Mouse (Mus musculus) hindbrain, embryonic 15.5 days (tissue): Measurements from ENCODE around the gene Dapk1. TPM values are rescaled to one million over a fixed set of nuclear protein-coding genes. Genes with fewer than 3 reads are reported as not detected.

ENCODE experiments used
- ATAC-seq: fragments of 200-750 bp; cut with Nextera tagmentation; 2 replicates; pipeline ENCODE4 v1.8.0; 2017; ENCODE audit warnings: low read depth, moderate number of reproducible peaks, moderate TSS enrichment; ENCODE audit not compliant: low FRiP score
- H3K27ac ChIP-seq: fragments of 300-500 bp; sonication (generic); replicated peaks from 2 replicates; pipeline ENCODE4 v1.5.1; 2015; ENCODE audit warnings: mild to moderate bottlenecking, inconsistent platforms
- H3K27me3 ChIP-seq: fragments of 300-500 bp; sonication (generic); 2 replicates; pipeline ENCODE4 v1.6.1; 2015; ENCODE audit warnings: control low read depth, inconsistent platforms
- H3K36me3 ChIP-seq: fragments of 300-500 bp; sonication (generic); 2 replicates; pipeline ENCODE4 v1.6.1; 2015; ENCODE audit warnings: control low read depth, inconsistent platforms
- H3K4me1 ChIP-seq: fragments of 300-500 bp; sonication (generic); replicated peaks from 2 replicates; pipeline ENCODE4 v1.6.1; 2015; ENCODE audit warnings: control low read depth, inconsistent platforms
- H3K4me2 ChIP-seq: fragments of 300-500 bp; sonication (generic); 2 replicates; pipeline ENCODE4 v1.6.1; 2015; ENCODE audit warnings: moderate library complexity, mild to moderate bottlenecking, inconsistent platforms
- H3K4me3 ChIP-seq: fragments of 300-500 bp; sonication (generic); 2 replicates; pipeline ENCODE4 v1.5.1; 2015; ENCODE audit warnings: mild to moderate bottlenecking, inconsistent platforms
- H3K9ac ChIP-seq: fragments of 300-500 bp; sonication (generic); 2 replicates; pipeline ENCODE4 v1.6.1; 2015; ENCODE audit warnings: inconsistent platforms
- H3K9me3 ChIP-seq: fragments of 300-500 bp; sonication (generic); 2 replicates; pipeline ENCODE4 v1.6.1; 2016; ENCODE audit warnings: control low read depth, inconsistent platforms
- WGBS: fragments of 180-500 bp; shearing (Covaris S2); methylation state at CpG from one replicate; pipeline ENCODE4 v1.1.7; 2015; 5-methylcytosine and 5-hydroxymethylcytosine counted together
- polyA plus RNA-seq: library from polyadenylated mRNA; unstranded; fragments of >200 nt; fragmentation: Nextera tagmentation; extraction: Ambion mirVana; gene quantifications from 2 replicates; pipeline ENCODE4 v1.2.1, GENCODE M21; 2015

Dapk1 gene
- 39.9 and 42.6 TPM in 2 replicates for polyA plus RNA-seq

DNA sequence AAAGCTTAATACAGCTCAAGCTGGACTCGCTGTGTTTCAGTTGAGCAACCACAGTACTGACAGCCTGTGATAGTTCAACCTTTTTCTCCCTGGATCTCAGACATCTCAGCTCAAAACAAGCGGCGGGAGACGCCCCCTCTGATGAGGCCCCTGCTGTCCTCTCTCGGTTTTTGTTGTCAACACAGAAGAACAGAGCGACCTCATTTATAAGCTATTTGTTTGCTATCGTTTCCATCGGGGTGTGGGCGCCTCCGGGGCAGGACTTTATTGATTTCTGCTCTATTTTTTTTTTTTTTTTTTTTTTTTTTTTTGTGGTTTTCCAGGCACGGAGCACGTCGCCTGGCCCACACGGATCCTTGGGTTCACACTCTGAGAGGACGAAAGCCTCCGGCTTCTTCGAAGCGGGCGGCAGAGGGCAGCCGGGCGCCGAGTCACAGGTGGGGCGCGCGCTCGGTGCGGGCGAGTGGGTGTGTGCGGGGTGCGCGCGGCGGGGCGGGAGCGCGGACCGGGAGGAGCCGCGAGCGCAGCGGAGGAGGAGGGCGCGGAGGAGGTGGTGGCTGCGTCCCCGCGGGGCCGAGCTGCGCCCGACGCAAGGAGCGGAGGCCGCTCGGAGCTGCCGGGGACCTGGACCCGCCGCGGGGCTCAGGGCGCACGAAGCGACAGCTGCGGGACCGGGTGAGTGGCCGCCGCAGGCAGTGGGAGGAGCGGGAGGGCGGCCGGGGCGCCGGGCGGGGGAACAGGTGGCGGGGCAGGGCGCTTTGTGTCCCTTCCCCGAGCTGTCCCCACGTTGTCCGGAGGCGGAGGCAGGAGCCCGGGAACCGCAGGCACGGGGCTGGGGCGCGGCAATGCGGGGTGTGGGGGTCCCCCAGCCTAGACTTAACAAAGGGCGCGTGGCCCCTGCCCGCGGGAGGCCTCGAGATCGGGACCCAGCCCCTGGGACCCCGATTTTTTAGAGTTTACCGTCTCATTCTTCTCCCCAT is at the start of gene Dapk1:
Gene Dapk1 (plus strand): TSS at position 512 of the 980 bp plus-strand sequence.
- WGBS = under 1% methylated on average over 68 of the region's 90 CpGs

DNA sequence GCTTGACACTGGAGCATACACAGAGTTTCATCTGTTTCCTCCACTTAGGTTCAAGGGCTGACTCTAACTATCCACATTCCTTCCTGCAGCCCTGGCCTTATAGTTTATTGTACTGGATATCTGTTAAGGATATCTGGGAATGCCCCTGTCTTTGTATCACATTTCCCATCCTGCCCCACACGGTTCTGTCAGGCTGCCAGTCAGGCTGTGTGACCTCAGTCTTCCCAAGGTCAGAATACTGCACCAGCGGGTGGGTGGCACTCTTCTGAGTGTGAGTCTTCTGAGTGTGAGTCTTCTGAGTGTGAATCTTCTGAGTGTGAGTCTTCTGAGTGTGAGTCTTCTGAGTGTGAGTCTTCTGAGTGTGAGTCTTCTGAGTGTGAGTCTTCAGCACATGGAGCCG is 48.4 kb upstream of the Dapk1 start:
- H3K4me3 ChIP-seq = no peak overlapping the region
- H3K4me2 ChIP-seq = no peak overlapping the region
- no peak overlapping the region for H3K27ac ChIP-seq
- H3K27me3 ChIP-seq = no peaks in the 10 kb centered on the region
- ATAC-seq = no peak
- H3K4me1 ChIP-seq = no peaks in the 10 kb centered on the region
- no peaks in the 10 kb centered on the region for H3K9me3 ChIP-seq
- H3K9ac ChIP-seq = no peak overlapping the region
- 69% methylated on average over 3 of the region's 3 CpGs for WGBS
- no peaks in the 10 kb centered on the region for H3K36me3 ChIP-seq

More for the DNA sequence above, at the start of gene Dapk1:
- peak within 1 kb of the TSS; percentile 93 for H3K4me3 ChIP-seq
- peak within 1 kb of the TSS; percentile 70 for H3K4me2 ChIP-seq
- ATAC-seq = peak; percentile 87
- no peaks in the 10 kb centered on the region for H3K9me3 ChIP-seq
- peaks cover 23% of the 10 kb centered on the region for H3K4me1 ChIP-seq
- H3K27me3 ChIP-seq = no peaks in the 10 kb centered on the region
- no peaks in the 10 kb centered on the region for H3K36me3 ChIP-seq
- H3K9ac ChIP-seq = peak within 1 kb of the TSS; percentile 83
- H3K27ac ChIP-seq = peak within 1 kb of the TSS; percentile 93

DNA sequence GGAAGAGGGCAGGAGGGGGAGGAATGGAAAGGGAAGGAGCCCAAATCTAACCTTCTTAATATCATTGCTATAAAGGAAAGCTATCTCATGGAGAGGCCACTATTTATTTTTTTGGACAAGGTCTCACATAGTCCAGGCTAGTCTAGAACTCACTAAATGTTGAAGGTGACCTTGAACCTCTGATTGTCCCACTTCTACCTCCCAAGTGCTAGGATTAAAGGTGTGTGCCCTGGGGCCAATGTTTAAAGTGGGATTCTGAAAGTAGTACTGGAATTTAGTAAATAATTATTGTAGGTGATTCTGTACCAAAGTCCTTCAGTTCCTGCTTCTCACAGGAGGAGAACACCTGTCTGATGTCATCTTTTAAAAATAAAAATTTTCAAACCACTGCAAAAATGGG is 45.3 kb upstream of the Dapk1 start:
- Histone ChIP-seq H3K4me1 (no peaks in the 10 kb centered on the region), H3K36me3 (no peaks in the 10 kb centered on the region), H3K27ac (no peak overlapping the region), H3K9me3 (no peaks in the 10 kb centered on the region), H3K4me2 (no peak overlapping the region), H3K27me3 (no peaks in the 10 kb centered on the region), H3K4me3 (no peak overlapping the region), H3K9ac (no peak overlapping the region)
- ATAC-seq = no peak

DNA sequence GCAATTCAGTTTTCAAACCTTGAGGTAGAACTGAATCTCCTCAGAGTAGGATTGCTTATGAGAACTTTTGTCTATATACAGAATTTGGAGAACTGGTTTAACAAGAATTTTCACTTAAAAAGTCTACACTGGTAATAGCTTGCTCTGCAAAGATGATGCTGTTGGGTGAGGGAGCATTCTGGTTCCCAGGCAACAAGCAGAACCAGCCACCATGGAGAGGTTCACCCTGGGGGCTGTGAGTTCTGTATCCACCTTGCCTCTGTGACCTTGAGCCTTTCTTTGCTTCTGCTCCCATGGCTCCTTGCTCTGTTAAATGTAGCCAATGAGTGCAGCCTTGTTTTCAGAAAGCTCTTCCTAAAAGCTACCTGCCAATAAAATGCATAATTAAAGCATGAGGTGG is 44.8 kb upstream of the Dapk1 start:
- Histone ChIP-seq H3K4me2 (no peak overlapping the region), H3K27ac (no peak overlapping the region), H3K36me3 (no peaks in the 10 kb centered on the region), H3K4me3 (no peak overlapping the region), H3K9ac (no peak overlapping the region), H3K9me3 (no peaks in the 10 kb centered on the region), H3K4me1 (no peaks in the 10 kb centered on the region), H3K27me3 (no peaks in the 10 kb centered on the region)
- ATAC-seq = no peak

DNA sequence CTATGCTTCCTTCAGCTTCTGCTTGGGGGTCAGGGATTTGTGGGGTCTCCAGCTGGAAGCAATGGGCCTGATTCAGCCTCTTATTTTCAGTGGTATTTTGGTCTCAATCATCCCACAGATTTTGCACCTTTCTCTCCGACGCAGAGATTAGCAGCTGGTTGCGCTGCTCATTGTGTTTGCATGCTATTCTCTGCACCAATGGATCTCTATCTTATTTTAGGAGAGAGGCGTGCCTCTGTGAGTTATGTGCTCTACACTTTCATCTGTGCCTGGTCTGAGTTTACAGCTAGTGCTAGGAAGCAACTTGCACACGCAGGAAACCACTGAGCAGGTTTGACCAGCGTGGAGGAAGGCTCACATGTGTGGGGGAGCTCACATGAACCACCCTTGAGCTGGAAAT is 37.4 kb upstream of the Dapk1 start:
- Histone ChIP-seq H3K4me1 (no peaks in the 10 kb centered on the region), H3K9me3 (no peaks in the 10 kb centered on the region), H3K36me3 (no peaks in the 10 kb centered on the region), H3K27ac (no peak overlapping the region), H3K4me2 (no peak overlapping the region), H3K27me3 (no peaks in the 10 kb centered on the region), H3K9ac (no peak overlapping the region), H3K4me3 (no peak overlapping the region)
- no peak for ATAC-seq
- 85% methylated on average over 6 of the region's 6 CpGs for WGBS

DNA sequence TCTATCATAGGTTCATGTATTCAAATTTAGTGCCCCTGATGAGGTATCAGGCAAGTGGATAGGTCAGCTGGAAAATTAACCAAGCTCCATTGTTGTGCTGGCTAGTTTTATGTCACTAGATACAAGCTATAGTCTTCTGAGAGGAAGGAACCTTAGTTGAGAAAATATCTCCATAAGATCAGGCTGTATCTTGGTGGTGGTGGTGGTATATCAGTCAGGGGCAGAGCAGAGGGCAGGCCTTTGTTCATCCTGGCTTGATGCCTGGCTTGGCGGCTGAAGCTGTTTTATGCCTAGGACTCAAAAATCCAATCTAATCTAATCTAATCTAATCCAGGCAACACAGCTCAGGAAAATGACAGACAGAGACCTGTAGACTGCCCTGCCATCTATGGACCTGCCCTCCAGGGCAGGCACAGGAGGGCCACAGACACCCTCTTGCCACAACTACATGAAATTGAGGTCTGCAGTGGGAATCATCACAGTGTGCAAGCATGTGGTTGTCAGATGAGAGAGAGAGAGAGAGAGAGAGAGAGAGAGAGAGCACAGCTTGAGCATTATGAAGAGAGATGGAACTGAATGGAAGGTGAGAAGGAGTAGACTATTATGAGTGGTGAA is 32.7 kb upstream of the Dapk1 start:
- H3K4me2 ChIP-seq = no peak overlapping the region
- H3K4me1 ChIP-seq = no peaks in the 10 kb centered on the region
- H3K9me3 ChIP-seq = no peaks in the 10 kb centered on the region
- no peak for ATAC-seq
- H3K4me3 ChIP-seq = no peak overlapping the region
- H3K36me3 ChIP-seq = no peaks in the 10 kb centered on the region
- H3K9ac ChIP-seq = no peak overlapping the region
- WGBS = 95% methylated on average over 1 of the region's 1 CpGs
- H3K27me3 ChIP-seq = no peaks in the 10 kb centered on the region
- no peak overlapping the region for H3K27ac ChIP-seq

DNA sequence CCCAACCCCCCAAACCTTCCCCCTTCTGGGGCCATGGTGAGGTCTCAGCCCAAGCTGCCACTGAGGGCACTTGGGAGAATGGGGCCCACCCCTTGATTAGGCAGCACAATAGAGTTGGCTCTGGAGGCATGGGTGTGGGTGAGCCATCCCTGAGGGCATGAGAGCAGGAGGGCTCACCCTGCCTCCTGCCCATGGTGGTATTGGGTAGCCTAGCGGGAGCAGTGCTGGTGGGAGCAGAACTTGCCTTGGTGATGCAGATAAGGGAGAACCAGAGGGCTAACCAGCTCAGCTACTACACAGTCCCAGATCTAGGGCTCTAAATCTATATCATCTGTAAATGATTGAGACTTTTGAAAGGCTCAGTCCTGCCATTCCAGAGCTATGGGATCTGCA is 32.2 kb upstream of the Dapk1 start:
- no peak for ATAC-seq

DNA sequence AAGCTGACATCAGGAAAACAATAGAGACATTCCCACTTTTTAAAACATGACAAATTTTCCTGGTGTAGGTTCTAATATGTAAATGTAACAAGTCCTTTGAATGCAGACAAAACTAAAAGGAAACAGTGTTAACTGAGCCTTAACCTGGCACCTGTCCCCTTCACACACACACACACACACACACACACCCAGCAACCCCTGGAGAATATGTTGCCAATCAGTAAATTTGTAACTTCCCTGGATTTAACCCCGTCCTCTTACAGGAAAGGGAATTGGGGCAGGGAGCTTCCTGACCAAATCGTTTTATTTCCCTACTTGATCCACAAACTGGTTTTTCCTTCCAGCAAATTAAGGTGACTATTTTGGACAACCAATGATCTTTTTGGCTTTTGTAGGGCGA is 28.2 kb upstream of the Dapk1 start:
- Histone ChIP-seq H3K27me3 (no peaks in the 10 kb centered on the region), H3K4me3 (no peak overlapping the region), H3K4me2 (no peak overlapping the region), H3K4me1 (no peaks in the 10 kb centered on the region), H3K27ac (no peak overlapping the region), H3K9ac (no peak overlapping the region), H3K9me3 (no peaks in the 10 kb centered on the region), H3K36me3 (no peaks in the 10 kb centered on the region)
- ATAC-seq = no peak
- WGBS = 83% methylated on average over 3 of the region's 3 CpGs

More for the DNA sequence above, 32.2 kb upstream of the Dapk1 start:
- Histone ChIP-seq H3K4me2 (no peak overlapping the region), H3K36me3 (no peaks in the 10 kb centered on the region), H3K9me3 (no peaks in the 10 kb centered on the region), H3K4me1 (no peaks in the 10 kb centered on the region), H3K27ac (no peak overlapping the region), H3K9ac (no peak overlapping the region), H3K27me3 (no peaks in the 10 kb centered on the region), H3K4me3 (no peak overlapping the region)
- 92% methylated on average over 1 of the region's 1 CpGs for WGBS

DNA sequence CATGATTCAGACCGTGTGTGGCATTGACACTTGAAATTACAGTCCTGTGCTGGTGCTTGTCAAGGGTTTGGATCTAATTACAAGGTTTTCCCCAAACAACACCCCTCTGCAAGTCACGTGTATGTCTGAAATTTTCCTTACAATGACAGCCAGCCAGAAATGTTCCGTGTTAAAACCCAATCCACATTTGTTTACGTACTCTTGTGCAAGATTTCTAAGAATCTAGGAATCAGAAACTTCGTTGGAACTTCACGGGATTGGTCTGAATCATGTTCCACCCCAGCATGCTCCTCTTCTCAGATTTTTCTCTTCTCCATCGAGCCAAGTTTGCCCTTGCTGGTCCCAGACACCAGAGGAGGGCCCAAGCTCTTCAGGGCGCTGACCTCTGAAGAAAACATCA is 27.8 kb upstream of the Dapk1 start:
- no peaks in the 10 kb centered on the region for H3K36me3 ChIP-seq
- H3K27ac ChIP-seq = no peak overlapping the region
- H3K27me3 ChIP-seq = no peaks in the 10 kb centered on the region
- no peak overlapping the region for H3K4me3 ChIP-seq
- H3K4me2 ChIP-seq = no peak overlapping the region
- H3K9ac ChIP-seq = no peak overlapping the region
- no peak for ATAC-seq
- 88% methylated on average over 8 of the region's 8 CpGs for WGBS
- no peaks in the 10 kb centered on the region for H3K4me1 ChIP-seq
- H3K9me3 ChIP-seq = no peaks in the 10 kb centered on the region

DNA sequence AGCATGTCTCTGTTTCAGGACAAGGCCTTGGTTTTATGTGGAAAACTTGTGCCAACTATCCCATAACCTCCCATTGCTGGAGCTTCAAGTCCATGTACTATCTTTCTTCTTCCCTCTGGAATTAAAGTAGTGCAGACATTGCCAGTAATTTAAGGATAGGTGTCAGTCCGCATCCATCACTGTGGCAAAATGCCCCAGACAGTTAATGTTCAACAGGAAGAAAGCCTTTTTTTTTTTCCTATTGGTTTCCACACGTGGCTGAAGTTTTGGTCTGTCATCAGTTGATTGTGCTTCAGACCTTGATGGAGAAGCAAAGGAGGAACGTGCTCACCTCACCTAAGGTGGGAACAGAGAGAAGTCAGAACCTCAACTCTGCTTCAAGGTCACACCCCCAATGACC is 23.2 kb upstream of the Dapk1 start:
- Histone ChIP-seq H3K36me3 (no peaks in the 10 kb centered on the region), H3K9ac (no peak overlapping the region), H3K4me1 (no peaks in the 10 kb centered on the region), H3K4me2 (no peak overlapping the region), H3K27me3 (no peaks in the 10 kb centered on the region), H3K27ac (no peak overlapping the region), H3K4me3 (no peak overlapping the region), H3K9me3 (no peaks in the 10 kb centered on the region)
- no peak for ATAC-seq
- 87% methylated on average over 3 of the region's 3 CpGs for WGBS

DNA sequence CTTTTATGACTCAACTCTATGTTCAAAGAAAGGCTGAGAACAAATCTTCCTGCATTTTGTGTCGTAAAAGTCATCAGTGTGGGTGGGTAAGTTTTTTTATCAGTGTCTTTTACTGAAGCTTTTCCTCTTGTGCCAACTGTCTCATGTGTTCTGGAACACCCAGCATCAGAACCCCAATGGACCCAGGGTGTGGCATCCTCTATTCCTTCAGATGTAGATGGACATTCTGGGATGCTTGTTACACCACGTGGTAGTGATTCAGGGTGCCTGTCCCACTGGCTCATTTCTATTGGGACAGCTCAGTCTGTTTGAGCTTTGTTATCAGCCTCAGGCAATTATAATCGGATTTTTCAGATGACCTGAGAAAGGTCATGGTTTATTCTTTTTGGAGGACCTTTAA is 6.9 kb upstream of the Dapk1 start:
- H3K27me3 ChIP-seq = no peaks in the 10 kb centered on the region
- no peaks in the 10 kb centered on the region for H3K36me3 ChIP-seq
- WGBS = 77% methylated on average over 3 of the region's 3 CpGs
- H3K9ac ChIP-seq = no peak overlapping the region
- no peak for ATAC-seq
- H3K27ac ChIP-seq = no peak overlapping the region
- no peak overlapping the region for H3K4me3 ChIP-seq
- no peaks in the 10 kb centered on the region for H3K4me1 ChIP-seq
- no peak overlapping the region for H3K4me2 ChIP-seq
- no peaks in the 10 kb centered on the region for H3K9me3 ChIP-seq

DNA sequence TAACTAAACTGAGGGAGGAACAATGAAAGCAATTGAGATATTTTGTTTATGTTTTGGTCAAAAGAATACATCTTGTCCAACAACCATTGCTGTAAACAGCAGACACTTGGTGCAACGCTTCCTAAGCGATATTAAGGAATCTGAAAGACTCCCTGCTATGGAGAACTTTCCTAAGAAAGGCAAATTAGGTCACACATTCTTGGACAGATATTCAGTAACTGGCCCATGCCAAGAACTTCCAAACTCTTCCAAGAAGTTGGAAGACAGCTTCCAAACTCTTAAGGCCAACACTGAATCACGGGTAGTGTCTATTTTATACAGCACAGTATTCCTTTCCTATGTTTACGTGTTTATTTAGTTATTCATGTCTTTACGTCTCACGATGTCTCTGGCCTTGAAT is 6.2 kb upstream of the Dapk1 start:
- Histone ChIP-seq H3K4me3 (no peak overlapping the region), H3K9ac (no peak overlapping the region), H3K9me3 (no peaks in the 10 kb centered on the region), H3K27ac (no peak overlapping the region), H3K27me3 (no peaks in the 10 kb centered on the region), H3K4me1 (no peaks in the 10 kb centered on the region), H3K4me2 (no peak overlapping the region), H3K36me3 (no peaks in the 10 kb centered on the region)
- WGBS = 86% methylated on average over 6 of the region's 6 CpGs
- no peak for ATAC-seq
